Mouse (Mus musculus): ENCODE measurements around the gene Olfr574.

Olfr574 gene

GRCm38 (mm10) chr7:102948167-102948566 is at the start of gene Olfr574:
Gene Olfr574, plus strand, starts transcription at chr7:102948467.
- DNase-seq (ENCODE audit: low spot score in 2 of 2): no peak

GRCm38 (mm10) chr7:102915261-102915660 is 33.0 kb upstream of the Olfr574 start:
- DNase-seq (ENCODE audit: low spot score in 2 of 2): no peak

- DNase-seq (ENCODE audit: low spot score in 2 of 2): no peak
These were observed 31.9 kb upstream of the Olfr574 start for GRCm38 (mm10) chr7:102916405-102916804.

- no peak for DNase-seq (ENCODE audit: low spot score in 2 of 2)
These were observed 31.0 kb upstream of the Olfr574 start, which contains the start of gene Olfr571 for GRCm38 (mm10) chr7:102917032-102917875. Gene Olfr571, minus strand, starts transcription at chr7:102917536.

GRCm38 (mm10) chr7:102919632-102920031 is 28.6 kb upstream of the Olfr574 start:
- DNase-seq (ENCODE audit: low spot score in 2 of 2): no peak

- no peak for DNase-seq (ENCODE audit: low spot score in 2 of 2)
These were observed 24.2 kb upstream of the Olfr574 start, which contains the start of gene Olfr572 for GRCm38 (mm10) chr7:102924109-102924508. Gene Olfr572, plus strand, starts transcription at chr7:102924409.

DNA sequence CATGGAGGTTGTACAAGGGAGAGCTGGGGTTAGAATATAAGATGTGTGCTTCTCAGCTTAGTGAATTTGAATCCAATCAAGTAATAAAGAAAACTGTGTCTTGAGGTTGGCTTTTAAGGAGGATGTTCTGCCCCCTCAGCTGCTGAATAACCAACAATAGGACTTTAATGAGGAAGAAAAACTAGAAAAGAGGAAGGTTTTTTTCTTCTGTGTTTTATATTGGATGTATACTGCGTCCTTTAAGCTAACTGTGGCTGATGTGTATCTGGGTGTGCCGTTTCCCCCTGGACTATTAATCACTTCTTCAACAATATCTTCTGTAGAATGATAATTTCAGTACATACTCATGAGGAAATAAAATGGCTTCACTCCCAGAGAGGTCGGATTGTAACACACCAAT is 21.2 kb upstream of the Olfr574 start:
- DNase-seq (ENCODE audit: low spot score in 2 of 2): no peak

DNA sequence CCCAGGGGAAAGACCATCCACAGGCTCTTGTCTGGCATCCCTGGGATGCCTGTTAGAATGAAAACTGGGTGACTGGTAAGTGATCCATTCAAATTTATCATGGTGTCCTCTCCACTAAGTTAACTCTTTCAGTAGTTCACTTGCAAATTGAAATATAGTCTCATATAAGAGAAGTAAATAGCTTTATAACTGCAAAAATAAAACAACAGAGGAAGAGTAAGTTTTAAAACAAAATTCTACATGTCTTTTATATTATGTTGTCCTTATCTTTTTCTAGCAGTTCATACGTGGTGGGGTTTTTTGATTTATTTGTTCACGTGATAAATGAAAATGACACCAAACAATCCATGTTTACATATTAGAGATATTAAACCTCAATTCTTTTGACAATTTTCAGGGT is 5.8 kb upstream of the Olfr574 start, which contains the start of gene Olfr573-ps1:
Gene Olfr573-ps1 (minus strand): TSS at position 101 of the 400 bp plus-strand sequence.
- DNase-seq (ENCODE audit: low spot score in 2 of 2): no peak

DNA sequence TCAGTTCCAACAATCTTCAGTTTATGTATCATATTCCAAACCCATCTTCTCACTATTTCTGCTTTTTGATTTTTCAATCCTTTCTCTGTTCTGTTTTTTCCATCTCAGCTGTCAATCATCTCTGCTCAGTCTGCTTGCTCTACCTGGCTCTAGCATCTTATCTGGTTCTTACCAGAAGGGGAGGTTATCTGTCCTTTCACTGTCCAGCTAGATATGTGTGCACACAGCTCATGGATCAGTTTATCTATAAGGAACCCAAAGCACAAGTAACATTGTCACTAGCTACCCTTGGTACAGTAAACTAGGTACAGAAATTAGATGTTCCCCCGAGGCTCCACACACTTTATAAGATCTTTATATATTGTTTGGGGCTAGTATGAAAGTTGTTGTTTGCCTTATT is 4.8 kb upstream of the Olfr574 start:
- DNase-seq (ENCODE audit: low spot score in 2 of 2): no peak

DNA sequence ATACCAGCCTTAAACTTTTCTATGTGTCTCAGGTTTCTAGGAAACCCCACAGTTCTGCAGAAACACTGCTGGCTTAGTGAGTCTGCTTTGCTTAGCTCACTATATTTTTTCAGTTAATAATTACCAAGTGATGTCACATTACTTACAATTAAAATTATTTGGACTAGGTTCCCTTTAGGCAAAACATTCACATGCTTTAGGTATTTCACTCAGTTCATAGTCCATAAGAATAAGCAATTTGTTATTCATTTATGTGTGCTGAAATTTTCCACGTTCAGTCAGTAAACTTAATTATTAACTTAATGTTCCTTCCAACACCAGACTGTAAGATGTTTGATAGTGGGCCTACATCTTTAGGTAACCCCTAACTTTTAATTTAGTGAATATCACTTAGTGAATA is 2.5 kb downstream of the Olfr574 start:
- no peak for DNase-seq (ENCODE audit: low spot score in 2 of 2)

DNA sequence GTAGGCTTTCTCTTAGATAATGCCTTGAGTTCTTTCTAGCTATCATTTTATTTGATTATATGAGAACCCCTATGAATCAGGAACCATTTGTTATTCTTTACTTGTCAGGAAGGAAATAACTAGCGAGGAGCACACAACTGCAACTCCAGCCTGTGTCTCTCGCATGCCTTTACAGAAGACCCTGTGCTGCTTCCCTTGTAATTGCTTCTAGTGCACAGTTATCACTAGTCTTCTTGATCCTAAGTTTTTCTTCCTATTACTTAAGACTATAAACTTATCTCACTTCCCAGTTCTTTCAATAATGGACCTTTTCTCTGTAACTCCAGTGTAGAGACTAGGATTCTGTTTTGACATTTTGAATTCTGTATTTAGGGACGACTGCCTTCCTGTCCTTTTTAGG is 9.9 kb downstream of the Olfr574 start:
- no peak for DNase-seq (ENCODE audit: low spot score in 2 of 2)

DNA sequence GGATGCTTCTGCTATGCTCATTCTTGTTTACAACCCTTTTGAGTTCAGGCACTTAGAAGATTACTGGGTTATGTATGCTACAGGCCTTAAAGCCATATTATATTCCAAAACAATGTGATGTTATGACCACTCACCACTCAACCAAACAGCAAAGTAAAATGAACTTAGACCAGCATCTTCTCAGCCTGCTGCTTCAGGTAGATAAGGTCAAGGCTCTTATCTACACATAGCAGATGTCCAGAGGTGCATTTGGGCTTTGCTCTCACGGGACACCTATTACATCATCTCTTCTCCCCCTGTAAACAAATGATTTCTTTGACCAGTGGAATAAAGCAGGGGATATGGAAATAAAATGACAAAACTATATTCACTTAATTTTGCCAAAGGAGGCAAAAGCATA is 10.3 kb downstream of the Olfr574 start, which contains the start of gene Olfr575:
Gene Olfr575 (minus strand): TSS at position 183 of the 400 bp plus-strand sequence.
- DNase-seq (ENCODE audit: low spot score in 2 of 2): no peak

GRCm38 (mm10) chr7:102962360-102962759 is 14.1 kb downstream of the Olfr574 start, which contains the start of gene Olfr576:
Gene Olfr576, plus strand, starts transcription at chr7:102962660.
- DNase-seq (ENCODE audit: low spot score in 2 of 2): no peak

DNA sequence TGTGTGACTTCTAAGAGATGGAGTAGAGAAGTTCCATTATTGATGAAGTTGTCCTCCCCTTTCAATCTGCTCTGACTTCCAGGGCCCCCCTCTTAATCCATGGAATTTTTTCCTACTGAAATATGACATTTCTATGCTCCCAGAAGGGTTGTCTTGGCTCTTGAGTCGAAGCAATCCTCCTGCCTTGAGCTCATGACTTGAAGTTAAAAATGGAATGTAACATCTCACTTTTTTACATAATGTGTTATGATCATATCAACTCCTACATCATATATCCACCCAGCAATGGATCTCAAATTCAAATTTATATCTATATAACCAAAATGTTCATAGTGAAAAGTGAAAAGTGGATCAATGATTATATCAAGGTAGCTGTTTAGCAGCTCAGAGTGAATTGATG is 26.1 kb downstream of the Olfr574 start:
- DNase-seq (ENCODE audit: low spot score in 2 of 2): no peak

- DNase-seq (ENCODE audit: low spot score in 2 of 2): no peak
These were observed 27.6 kb downstream of the Olfr574 start, which contains the start of gene Olfr577 for GRCm38 (mm10) chr7:102975843-102976242. Gene Olfr577, minus strand, starts transcription at chr7:102975943.

DNA sequence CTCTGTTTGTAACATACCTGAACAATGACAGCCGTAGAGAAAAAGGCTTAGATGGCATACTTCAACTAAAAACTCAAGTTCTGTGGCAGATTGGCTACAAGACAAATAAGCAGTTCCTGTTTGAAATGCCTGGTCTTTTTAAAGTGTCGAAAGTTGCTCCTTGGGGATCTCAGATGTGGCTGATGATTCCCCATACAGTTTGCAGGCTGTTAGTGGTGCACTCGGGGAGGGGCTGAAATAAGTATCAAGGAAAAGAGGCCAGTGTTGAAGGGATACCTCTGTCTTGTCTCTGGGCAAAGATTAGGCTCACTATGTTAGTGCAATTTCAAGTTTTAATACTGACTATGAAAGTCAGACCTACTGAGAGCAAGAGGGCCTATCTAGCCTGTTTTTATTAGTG is 41.0 kb downstream of the Olfr574 start, which contains the start of gene Olfr578:
Gene Olfr578 (minus strand): TSS at position 101 of the 400 bp plus-strand sequence.
- no peak for DNase-seq (ENCODE audit: low spot score in 2 of 2)

All from spleen, postnatal 10 days (tissue).